Mouse (Mus musculus): ENCODE data around the gene Aars. TPM values are rescaled to one million over a fixed set of nuclear protein-coding genes. Genes with fewer than 3 reads are reported as not detected.
"Not testable (repeated sequence)": the region's sequence is repeated elsewhere in the genome, so short reads cannot be mapped to it uniquely, and the experiment has no call there.

Gene Aars
- total RNA-seq, 2 experiments from 2014 or later = 56.2 to 114 TPM

GRCm38 (mm10) chr8:111091706-111092105 lies 58.8 kb downstream of the Aars start:
- ATAC-seq (replicated peaks; ENCODE audit: low FRiP score, poor library complexity, severe bottlenecking) = no peak

DNA sequence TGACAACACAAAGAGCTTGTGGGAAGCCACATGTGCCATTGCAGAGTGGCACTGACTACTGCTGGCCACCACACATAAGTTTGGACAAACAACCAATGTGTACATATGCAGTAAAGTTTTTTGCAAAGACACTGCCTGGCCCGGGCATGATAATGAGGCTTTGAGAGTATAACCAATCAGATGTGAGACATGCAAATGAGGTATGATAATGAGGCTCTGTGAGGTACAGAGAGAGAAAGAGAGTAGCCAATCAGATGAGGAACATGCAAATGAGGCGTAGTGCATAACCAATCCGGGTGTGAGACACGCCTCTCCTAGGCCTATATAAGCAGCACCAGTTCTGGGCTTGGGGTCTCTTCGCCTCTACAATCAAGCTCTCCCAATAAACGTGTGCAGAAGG lies 59.4 kb downstream of the Aars start, which contains the start of gene Clec18a:
TSS of gene Clec18a (minus strand) at position 101 of the 400 bp plus-strand sequence.
- not testable (repeated sequence) for ATAC-seq (replicated peaks; ENCODE audit: low FRiP score, poor library complexity, severe bottlenecking)

DNA sequence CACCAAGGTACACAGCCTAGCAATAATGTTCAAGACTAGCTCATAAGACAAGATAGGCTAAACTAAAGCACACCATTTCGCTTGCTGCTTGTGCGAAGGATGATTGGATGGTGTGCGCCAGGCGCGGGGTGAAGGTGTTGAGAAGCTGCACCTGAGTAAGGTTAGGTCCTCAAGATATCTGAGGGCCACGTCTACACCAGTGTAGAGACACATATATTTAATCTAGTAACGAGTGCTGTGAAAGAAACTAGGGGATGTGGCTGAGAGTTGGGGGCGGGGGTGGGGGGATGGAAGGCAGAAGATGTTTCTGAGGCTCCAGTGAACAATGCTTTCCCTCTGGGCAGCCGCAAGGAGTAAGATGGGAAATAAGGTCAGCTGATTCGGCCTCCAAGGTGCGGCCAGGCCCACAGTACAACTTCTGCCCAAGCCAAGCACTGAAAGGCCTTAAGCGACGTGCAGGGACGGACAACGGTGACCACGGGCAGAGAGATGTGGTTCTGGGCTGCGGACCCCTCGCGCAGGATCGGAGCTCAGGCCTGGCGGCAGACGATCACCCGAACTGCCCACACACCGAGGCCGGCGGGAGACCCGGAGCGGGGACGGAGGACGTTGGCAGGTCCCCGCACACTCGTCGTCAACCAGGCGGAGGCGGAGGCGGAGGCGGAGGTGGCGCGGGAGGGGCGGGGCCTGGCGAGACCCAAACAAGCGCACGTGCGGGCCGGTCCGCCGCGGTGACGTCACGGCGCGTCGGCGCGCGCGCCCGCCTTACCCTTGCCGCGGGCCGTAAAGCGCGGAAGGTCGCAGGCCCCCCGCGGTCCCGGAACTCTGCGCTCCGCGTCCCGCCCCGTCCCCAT lies 61.1 kb downstream of the Aars start, which contains the start of gene Pdpr:
TSS of gene Pdpr (plus strand) at position 766 of the 854 bp plus-strand sequence.
- ATAC-seq (replicated peaks; ENCODE audit: low FRiP score, poor library complexity, severe bottlenecking) = peak; percentile 94

DNA sequence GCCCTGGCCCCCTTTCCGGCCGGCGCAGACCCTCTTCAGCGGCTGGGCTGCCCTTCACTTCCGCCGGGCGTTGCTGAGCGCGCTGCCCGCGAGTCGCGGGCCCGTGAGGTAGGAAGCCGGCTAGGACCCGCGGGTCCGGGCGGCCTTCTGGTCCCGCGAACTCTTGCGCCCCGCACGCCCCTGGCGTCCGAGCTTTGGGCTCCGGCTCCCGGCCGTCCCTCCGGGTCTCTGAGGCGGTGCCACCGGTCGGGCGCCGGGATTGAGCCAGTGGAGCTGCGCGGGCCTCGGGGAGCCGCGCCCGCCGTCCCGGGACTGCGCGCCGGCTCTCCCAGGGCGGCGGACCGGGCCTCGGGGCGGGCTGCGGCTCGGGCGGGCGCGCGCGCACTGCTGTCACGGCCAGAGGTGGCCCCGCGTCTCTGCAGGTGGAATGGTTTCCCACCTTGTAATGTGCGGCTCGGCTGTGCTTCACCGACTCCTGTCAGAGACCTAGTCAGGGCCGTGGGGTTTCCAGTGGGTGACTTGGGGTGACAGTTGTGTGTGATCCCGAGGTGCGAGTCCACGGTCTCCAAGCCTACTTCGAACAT lies 61.9 kb downstream of the Aars start:
- peak; percentile 72 for ATAC-seq (replicated peaks; ENCODE audit: low FRiP score, poor library complexity, severe bottlenecking)

Other genes with a start within 250 kb of the Aars start
- gene Il34, start 227.2 kb upstream of the Aars start, total RNA-seq (2015; ENCODE audit: low replicate concordance) = 1.3 TPM in 1 of 2 replicates, not detected in the other
- gene Il34, start 227.2 kb upstream of the Aars start, total RNA-seq (2017; ENCODE audit: low replicate concordance) = 0.91 TPM in 1 of 2 replicates, not detected in the other
- gene Cog4, start 186.5 kb upstream of the Aars start, total RNA-seq (2015; ENCODE audit: low replicate concordance) = 18.9 and 27.4 TPM in 2 replicates
- gene Cog4, start 186.5 kb upstream of the Aars start, total RNA-seq (2017; ENCODE audit: low replicate concordance) = 21.6 and 55.7 TPM in 2 replicates
- gene Sf3b3, start 186.4 kb upstream of the Aars start, total RNA-seq (2015; ENCODE audit: low replicate concordance) = 46.5 and 49.7 TPM in 2 replicates
- gene Sf3b3, start 186.4 kb upstream of the Aars start, total RNA-seq (2017; ENCODE audit: low replicate concordance) = 57.1 and 60.3 TPM in 2 replicates
- gene Fuk, start 130.7 kb upstream of the Aars start, total RNA-seq (2015; ENCODE audit: low replicate concordance) = 0.42 TPM in 1 of 2 replicates, not detected in the other
- 0.51 and 1.4 TPM in 2 replicates for gene Fuk, start 130.7 kb upstream of the Aars start, total RNA-seq (2017; ENCODE audit: low replicate concordance)
- gene St3gal2, start 113.2 kb upstream of the Aars start, total RNA-seq (2015; ENCODE audit: low replicate concordance) = 30.6 and 40.0 TPM in 2 replicates
- 34.0 and 40.6 TPM in 2 replicates for gene St3gal2, start 113.2 kb upstream of the Aars start, total RNA-seq (2017; ENCODE audit: low replicate concordance)
- 45.4 and 49.9 TPM in 2 replicates for gene Ddx19a, start 35.3 kb upstream of the Aars start, total RNA-seq (2015; ENCODE audit: low replicate concordance)
- 22.5 and 28.8 TPM in 2 replicates for gene Ddx19a, start 35.3 kb upstream of the Aars start, total RNA-seq (2017; ENCODE audit: low replicate concordance)
- 0.72 and 1.7 TPM in 2 replicates for gene Ddx19b, start 1.4 kb upstream of the Aars start, total RNA-seq (2015; ENCODE audit: low replicate concordance)
- gene Ddx19b, start 1.4 kb upstream of the Aars start, total RNA-seq (2017; ENCODE audit: low replicate concordance) = 1.8 and 4.6 TPM in 2 replicates
- 8.4 TPM in 1 of 2 replicates, not detected in the other for gene Exosc6, start 23.2 kb downstream of the Aars start, total RNA-seq (2015; ENCODE audit: low replicate concordance)
- not detected in 2 replicates for gene Exosc6, start 23.2 kb downstream of the Aars start, total RNA-seq (2017; ENCODE audit: low replicate concordance)
- gene Clec18a, start 59.3 kb downstream of the Aars start, total RNA-seq (2015; ENCODE audit: low replicate concordance) = not detected in 2 replicates
- gene Clec18a, start 59.3 kb downstream of the Aars start, total RNA-seq (2017; ENCODE audit: low replicate concordance) = not detected in 2 replicates
- 6.8 and 9.6 TPM in 2 replicates for gene Pdpr, start 61.5 kb downstream of the Aars start, total RNA-seq (2015; ENCODE audit: low replicate concordance)
- 8.1 and 11.0 TPM in 2 replicates for gene Pdpr, start 61.5 kb downstream of the Aars start, total RNA-seq (2017; ENCODE audit: low replicate concordance)
- gene Glg1, start 226.1 kb downstream of the Aars start, total RNA-seq (2015; ENCODE audit: low replicate concordance) = 36.5 and 39.3 TPM in 2 replicates
- 49.4 and 62.3 TPM in 2 replicates for gene Glg1, start 226.1 kb downstream of the Aars start, total RNA-seq (2017; ENCODE audit: low replicate concordance)